Mouse (Mus musculus): ENCODE results near the gene Rplp0. TPM values are rescaled to one million over a fixed set of nuclear protein-coding genes. Genes with fewer than 3 reads are reported as not detected.
"Not testable (repeated sequence)": the region's sequence is repeated elsewhere in the genome, so short reads cannot be mapped to it uniquely, and the experiment has no call there.

The Rplp0 gene
- total and polyA plus RNA-seq, 2 experiments: 607 to 709 TPM

GRCm38 (mm10) chr5:115514346-115514745 is 44.9 kb upstream of the Rplp0 start:
- H3K4me1 ChIP-seq (ENCODE audit: control insufficient read depth, insufficient read depth, low read length): peaks cover 46% of the 10 kb centered on the region
- 18% methylated on average over 6 of the region's 6 CpGs for WGBS
- H3K9ac ChIP-seq (ENCODE audit: low read depth, low read length): peak overlapping the region; percentile 74
- peaks cover 40% of the 10 kb centered on the region for H3K79me2 ChIP-seq (ENCODE audit: control insufficient read depth, insufficient read depth, low read length)
- no peak overlapping the region for H3K4me3 ChIP-seq (ENCODE audit: insufficient read depth, low read depth, low read length)
- peak overlapping the region; percentile 92 for H3K27ac ChIP-seq (replicated peaks; ENCODE audit: insufficient read depth, low read depth, low read length)
- H3K27me3 ChIP-seq (ENCODE audit: control insufficient read depth, insufficient read depth, low read length): no peaks in the 10 kb centered on the region
- peak; percentile 94 for DNase-seq (ENCODE audit: extremely low read depth, low read depth, low spot score)
- no peaks in the 10 kb centered on the region for H3K36me3 ChIP-seq (ENCODE audit: control insufficient read depth, insufficient read depth, low read length)
- TF ChIP-seq POLR2A (IDR thresholded peaks at IDR 0.05; ENCODE audit: extremely low read depth, insufficient read depth, low read length) (no peak), CTCF (IDR thresholded peaks at IDR 0.05; ENCODE audit: low read depth, low read length) (no peak)

- WGBS: 11% methylated on average over 20 of the region's 20 CpGs
- Histone ChIP-seq H3K27ac (replicated peaks; ENCODE audit: insufficient read depth, low read depth, low read length) (peak overlapping the region; percentile 92), H3K9ac (ENCODE audit: low read depth, low read length) (peak overlapping the region; percentile 74), H3K36me3 (ENCODE audit: control insufficient read depth, insufficient read depth, low read length) (no peaks in the 10 kb centered on the region), H3K4me3 (ENCODE audit: insufficient read depth, low read depth, low read length) (peak overlapping the region; percentile 37; the same call in 1 of the 2 replicates), H3K79me2 (ENCODE audit: control insufficient read depth, insufficient read depth, low read length) (peaks cover 33% of the 10 kb centered on the region), H3K4me1 (ENCODE audit: control insufficient read depth, insufficient read depth, low read length) (peaks cover 43% of the 10 kb centered on the region), H3K27me3 (ENCODE audit: control insufficient read depth, insufficient read depth, low read length) (no peaks in the 10 kb centered on the region)
- peak; percentile 55 for DNase-seq (ENCODE audit: extremely low read depth, low read depth, low spot score)
- TF ChIP-seq POLR2A (IDR thresholded peaks at IDR 0.05; ENCODE audit: extremely low read depth, insufficient read depth, low read length): no peak
- no peak for TF ChIP-seq CTCF (IDR thresholded peaks at IDR 0.05; ENCODE audit: low read depth, low read length)
Observed at GRCm38 (mm10) chr5:115514896-115515587, 44.2 kb upstream of the Rplp0 start.

DNA sequence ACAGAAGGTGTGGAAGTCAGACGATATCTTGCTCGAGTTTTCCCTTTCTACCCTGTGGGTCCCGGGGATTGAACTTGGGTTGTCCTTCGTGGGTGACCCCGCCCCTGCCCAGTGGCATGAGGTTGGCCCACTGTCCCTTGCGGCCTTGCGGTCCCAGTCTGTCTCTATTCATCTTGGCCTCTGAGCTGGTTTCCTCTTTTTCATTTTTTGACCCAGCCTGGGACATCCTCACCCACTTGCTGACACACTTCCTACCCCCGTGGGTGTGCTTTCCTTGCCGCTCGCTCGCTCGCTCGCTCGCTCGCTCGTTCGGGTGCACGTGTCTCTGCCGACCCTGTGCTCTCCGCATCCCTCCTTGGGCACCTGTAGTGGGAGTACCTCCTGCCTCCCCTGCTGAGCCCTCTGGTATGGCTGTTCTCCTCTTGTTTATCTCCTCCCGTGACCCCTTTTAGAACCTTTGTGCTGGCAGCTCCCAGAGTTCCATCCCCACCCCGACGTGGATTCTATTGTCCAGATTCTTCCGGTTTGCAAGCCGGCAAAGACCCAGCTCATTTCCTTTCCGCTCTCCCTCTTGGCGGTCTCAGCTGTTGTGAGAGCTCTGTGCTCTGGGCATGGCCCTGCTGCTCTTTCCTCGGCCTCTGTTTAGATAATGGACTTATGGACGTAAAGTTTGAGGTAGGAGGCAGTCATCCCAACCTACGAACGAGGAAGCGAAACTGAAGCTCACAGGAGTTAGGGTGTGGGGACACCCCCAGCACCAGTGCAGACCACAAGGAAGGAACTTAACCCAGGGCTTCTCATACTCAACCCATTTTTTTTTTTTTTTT is 43.0 kb upstream of the Rplp0 start:
- WGBS: 66% methylated on average over 32 of the region's 32 CpGs
- peak overlapping the region; percentile 81 for H3K27ac ChIP-seq (replicated peaks; ENCODE audit: insufficient read depth, low read depth, low read length)
- peak overlapping the region; percentile 42; the same call in 1 of the 2 replicates for H3K4me3 ChIP-seq (ENCODE audit: insufficient read depth, low read depth, low read length)
- no peaks in the 10 kb centered on the region for H3K36me3 ChIP-seq (ENCODE audit: control insufficient read depth, insufficient read depth, low read length)
- H3K4me1 ChIP-seq (ENCODE audit: control insufficient read depth, insufficient read depth, low read length): peaks cover 49% of the 10 kb centered on the region
- no peaks in the 10 kb centered on the region for H3K27me3 ChIP-seq (ENCODE audit: control insufficient read depth, insufficient read depth, low read length)
- H3K79me2 ChIP-seq (ENCODE audit: control insufficient read depth, insufficient read depth, low read length): peaks cover 27% of the 10 kb centered on the region; the same call in 1 of the 2 replicates
- peak; percentile 53 for DNase-seq (ENCODE audit: extremely low read depth, low read depth, low spot score)
- H3K9ac ChIP-seq (ENCODE audit: low read depth, low read length): peak overlapping the region; percentile 44
- TF ChIP-seq CTCF (IDR thresholded peaks at IDR 0.05; ENCODE audit: low read depth, low read length) (no peak), POLR2A (IDR thresholded peaks at IDR 0.05; ENCODE audit: extremely low read depth, insufficient read depth, low read length) (no peak)

DNA sequence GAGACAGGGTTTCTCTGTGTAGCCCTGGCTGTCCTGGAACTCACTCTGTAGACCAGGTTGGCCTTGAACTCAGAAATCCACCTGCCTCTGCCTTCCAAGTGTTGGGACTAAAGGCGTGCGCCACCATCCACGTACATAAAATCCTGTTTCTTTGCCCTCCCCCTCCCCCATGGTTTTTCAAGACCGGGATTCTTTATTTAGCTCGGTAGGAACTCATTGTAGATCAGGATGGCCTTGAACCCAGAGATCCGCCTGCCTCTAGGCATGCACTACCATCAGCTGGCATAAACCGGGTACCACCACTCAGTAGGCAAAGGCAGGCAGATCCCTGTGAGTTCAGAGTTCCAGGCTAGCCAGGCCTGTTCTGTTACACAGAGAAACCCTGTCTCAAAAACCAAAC is 42.4 kb upstream of the Rplp0 start:
- Histone ChIP-seq H3K27ac (replicated peaks; ENCODE audit: insufficient read depth, low read depth, low read length) (peak overlapping the region; percentile 81), H3K4me3 (ENCODE audit: insufficient read depth, low read depth, low read length) (no peak overlapping the region), H3K27me3 (ENCODE audit: control insufficient read depth, insufficient read depth, low read length) (no peaks in the 10 kb centered on the region), H3K79me2 (ENCODE audit: control insufficient read depth, insufficient read depth, low read length) (peaks cover 22% of the 10 kb centered on the region; the same call in 1 of the 2 replicates), H3K36me3 (ENCODE audit: control insufficient read depth, insufficient read depth, low read length) (no peaks in the 10 kb centered on the region), H3K4me1 (ENCODE audit: control insufficient read depth, insufficient read depth, low read length) (peaks cover 46% of the 10 kb centered on the region), H3K9ac (ENCODE audit: low read depth, low read length) (no peak overlapping the region)
- WGBS: 57% methylated on average over 7 of the region's 7 CpGs
- no peak for TF ChIP-seq POLR2A (IDR thresholded peaks at IDR 0.05; ENCODE audit: extremely low read depth, insufficient read depth, low read length)
- no peak for TF ChIP-seq CTCF (IDR thresholded peaks at IDR 0.05; ENCODE audit: low read depth, low read length)
- DNase-seq (ENCODE audit: extremely low read depth, low read depth, low spot score): no peak

DNA sequence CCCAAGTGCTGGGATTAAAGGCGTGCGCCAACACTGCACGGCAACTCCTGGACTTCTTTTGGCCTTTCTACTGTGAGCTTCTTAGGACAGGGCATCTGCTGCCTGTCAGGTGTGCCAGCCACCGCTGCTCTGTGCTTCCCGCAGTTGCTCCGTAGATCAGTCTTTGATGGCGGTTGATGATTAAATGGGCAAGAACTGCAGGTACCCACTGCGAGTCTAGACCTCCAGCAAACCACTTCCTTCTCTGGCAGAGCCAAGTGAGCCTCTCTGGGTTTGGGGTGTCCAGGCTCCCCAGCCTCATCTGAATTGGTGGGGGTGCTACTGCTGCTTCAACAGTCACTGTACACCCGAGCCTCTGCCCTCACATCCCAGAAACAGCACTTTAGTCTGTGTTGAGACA is 41.8 kb upstream of the Rplp0 start:
- 0 out of 2 replicates have a peak overlapping the region, but pooled peaks have one; percentile 14 for H3K27ac ChIP-seq (replicated peaks; ENCODE audit: insufficient read depth, low read depth, low read length)
- WGBS: 68% methylated on average over 9 of the region's 9 CpGs
- no peaks in the 10 kb centered on the region for H3K27me3 ChIP-seq (ENCODE audit: control insufficient read depth, insufficient read depth, low read length)
- H3K9ac ChIP-seq (ENCODE audit: low read depth, low read length): no peak overlapping the region
- no peaks in the 10 kb centered on the region for H3K36me3 ChIP-seq (ENCODE audit: control insufficient read depth, insufficient read depth, low read length)
- DNase-seq (ENCODE audit: extremely low read depth, low read depth, low spot score): no peak
- H3K79me2 ChIP-seq (ENCODE audit: control insufficient read depth, insufficient read depth, low read length): peaks cover 19% of the 10 kb centered on the region; the same call in 1 of the 2 replicates
- peaks cover 47% of the 10 kb centered on the region for H3K4me1 ChIP-seq (ENCODE audit: control insufficient read depth, insufficient read depth, low read length)
- no peak for TF ChIP-seq CTCF (IDR thresholded peaks at IDR 0.05; ENCODE audit: low read depth, low read length)
- TF ChIP-seq POLR2A (IDR thresholded peaks at IDR 0.05; ENCODE audit: extremely low read depth, insufficient read depth, low read length): no peak
- H3K4me3 ChIP-seq (ENCODE audit: insufficient read depth, low read depth, low read length): no peak overlapping the region

GRCm38 (mm10) chr5:115518214-115518613 is 41.1 kb upstream of the Rplp0 start:
- not testable (repeated sequence) for DNase-seq (ENCODE audit: extremely low read depth, low read depth, low spot score); H3K9ac ChIP-seq (ENCODE audit: low read depth, low read length); H3K4me3 ChIP-seq (ENCODE audit: insufficient read depth, low read depth, low read length); H3K27me3 ChIP-seq (ENCODE audit: control insufficient read depth, insufficient read depth, low read length); H3K27ac ChIP-seq (replicated peaks; ENCODE audit: insufficient read depth, low read depth, low read length); H3K36me3 ChIP-seq (ENCODE audit: control insufficient read depth, insufficient read depth, low read length)
- Histone ChIP-seq H3K79me2 (ENCODE audit: control insufficient read depth, insufficient read depth, low read length) (peaks cover 21% of the 10 kb centered on the region; the same call in 1 of the 2 replicates), H3K4me1 (ENCODE audit: control insufficient read depth, insufficient read depth, low read length) (peaks cover 48% of the 10 kb centered on the region)
- WGBS: 91% methylated on average over 8 of the region's 8 CpGs

All from liver, adult 2 months (tissue).